Mouse (Mus musculus) small intestine, adult 2 months (tissue): ENCODE measurements around the gene Abca7.

Experiments used
- CTCF ChIP-seq: fragments of 200-500 bp; IDR thresholded peaks from 2 replicates; pipeline ENCODE4 v1.5.1; 2012; ENCODE audit warnings: low read depth, mild to moderate bottlenecking, control low read depth, inconsistent platforms, low read length, moderate library complexity, mixed read lengths; ENCODE audit not compliant: insufficient replicate concordance, insufficient read length; ENCODE audit errors: extremely low read depth
- POLR2A ChIP-seq: fragments of 200-500 bp; IDR thresholded peaks from 2 replicates; pipeline ENCODE4 v1.6.1; 2012; ENCODE audit warnings: low read depth, mild to moderate bottlenecking, control low read depth, inconsistent platforms, low read length, moderate library complexity

DNA sequence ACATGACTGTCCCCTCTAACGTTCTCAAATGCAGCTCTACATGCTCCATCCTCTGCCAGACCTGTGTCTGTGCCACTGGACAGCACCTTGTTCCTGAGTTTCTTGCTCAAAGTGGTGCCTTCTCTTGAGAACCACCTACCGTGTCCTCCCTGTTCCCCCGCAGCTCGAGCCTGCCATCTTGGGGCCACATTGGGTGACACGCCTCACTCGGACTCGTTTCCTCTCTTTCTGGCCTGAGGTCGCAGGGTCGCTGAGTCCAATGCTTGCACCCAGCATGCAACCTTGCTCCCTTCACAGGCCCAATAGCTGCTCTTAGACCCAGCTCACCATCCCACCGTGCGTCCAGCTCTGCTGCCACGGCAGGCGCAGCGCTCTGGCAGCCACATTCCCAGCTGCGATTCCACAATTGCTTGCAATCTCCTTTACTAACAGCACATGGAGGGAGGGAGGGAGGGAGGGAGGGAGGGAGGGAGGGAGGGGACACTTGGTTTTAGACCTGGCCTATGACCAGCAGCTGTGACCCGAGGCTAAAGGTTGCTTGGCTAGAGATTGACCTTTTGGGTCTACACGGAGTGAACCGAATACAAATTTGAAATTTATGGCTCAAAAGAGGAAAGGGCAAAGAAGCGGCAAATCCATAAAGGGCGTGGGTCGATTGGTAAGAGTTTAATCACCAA is 38.0 kb upstream of the Abca7 start:
- TF ChIP-seq CTCF, result peak; percentile 93
- no peak for TF ChIP-seq POLR2A
